Mouse (Mus musculus) frontal cortex, postnatal 36 days (tissue): ENCODE results near the gene Map3k12.
A peak's percentile ranks its signal among the peaks of the same experiment; 100 is the strongest.

Source experiments
- DNase-seq, 2 experiments: peaks; one replicate each; pipeline ENCODE4 v3.0.0; 2022; ENCODE audit warnings: low spot score in 2 of 2

The Map3k12 gene

GRCm38 (mm10) chr15:102503447-102503846 lies 13.4 kb downstream of the Map3k12 start, which contains the start of gene Gm10337:
Gm10337 (plus strand) TSS chr15:102503722.
- no peak for DNase-seq

- DNase-seq: no peak
Observed at GRCm38 (mm10) chr15:102502254-102502840, 14.5 kb downstream of the Map3k12 start.

GRCm38 (mm10) chr15:102501084-102501814 lies 15.6 kb downstream of the Map3k12 start:
- no peak for DNase-seq

GRCm38 (mm10) chr15:102500479-102500878 lies 16.4 kb downstream of the Map3k12 start:
- no peak for DNase-seq

- no peak for DNase-seq
Observed at GRCm38 (mm10) chr15:102499851-102500250, 17.0 kb downstream of the Map3k12 start.

- DNase-seq: no peak
Observed at GRCm38 (mm10) chr15:102499370-102499769, 17.5 kb downstream of the Map3k12 start.

- DNase-seq: no peak
Observed at GRCm38 (mm10) chr15:102498322-102498721, 18.5 kb downstream of the Map3k12 start.

- no peak for DNase-seq
Observed at GRCm38 (mm10) chr15:102487664-102488063, 29.2 kb downstream of the Map3k12 start.

- no peak for DNase-seq
Observed at GRCm38 (mm10) chr15:102485853-102486252, 31.0 kb downstream of the Map3k12 start.

GRCm38 (mm10) chr15:102483136-102483535 lies 33.7 kb downstream of the Map3k12 start:
- DNase-seq: no peak

GRCm38 (mm10) chr15:102474520-102474919 lies 42.3 kb downstream of the Map3k12 start:
- DNase-seq: no peak

GRCm38 (mm10) chr15:102473246-102473645 lies 43.6 kb downstream of the Map3k12 start:
- DNase-seq: no peak

- DNase-seq: no peak
Observed at GRCm38 (mm10) chr15:102471727-102472126, 45.1 kb downstream of the Map3k12 start.

- no peak for DNase-seq
Observed at GRCm38 (mm10) chr15:102471295-102471645, 45.6 kb downstream of the Map3k12 start.

GRCm38 (mm10) chr15:102470605-102471294 lies 46.1 kb downstream of the Map3k12 start:
- DNase-seq: peak; percentile 73 to 77

GRCm38 (mm10) chr15:102470183-102470604 lies 46.7 kb downstream of the Map3k12 start, which contains the start of gene Pcbp2:
Pcbp2 (plus strand) TSS chr15:102470539.
- peak; percentile 96 to 97 for DNase-seq

- DNase-seq: no peak
Observed at GRCm38 (mm10) chr15:102468675-102469370, 48.0 kb downstream of the Map3k12 start.

- no peak for DNase-seq
Observed at GRCm38 (mm10) chr15:102463666-102464065, 53.2 kb downstream of the Map3k12 start.

GRCm38 (mm10) chr15:102461430-102462075 lies 55.3 kb downstream of the Map3k12 start:
- no peak for DNase-seq

- no peak for DNase-seq
Observed at GRCm38 (mm10) chr15:102460971-102461370, 55.9 kb downstream of the Map3k12 start.

GRCm38 (mm10) chr15:102460409-102460808 lies 56.5 kb downstream of the Map3k12 start:
- DNase-seq: no peak

- DNase-seq: no peak
Observed at GRCm38 (mm10) chr15:102459847-102460246, 57.0 kb downstream of the Map3k12 start.
